Mouse (Mus musculus): ENCODE measurements around the gene Slc30a7. TPM values are rescaled to one million over a fixed set of nuclear protein-coding genes. Genes with fewer than 3 reads are reported as not detected.

Slc30a7 gene
- total RNA-seq, 2 experiments from 2014 or later = 24.9 to 29.3 TPM

GRCm38 (mm10) chr3:116016116-116016515 lies 8.9 kb upstream of the Slc30a7 start:
- Histone ChIP-seq H3K27ac (peak overlapping the region; percentile 89), H3K4me3 (no peak overlapping the region)
- TF ChIP-seq CTCF (conservative IDR thresholded peaks at IDR 0.05) = no peak
- peak; percentile 58 to 64 for DNase-seq (ENCODE audit: low spot score in 2 of 2)

- no peak for DNase-seq (ENCODE audit: low spot score in 2 of 2)
- Histone ChIP-seq H3K4me3 (no peak overlapping the region), H3K27ac (peak overlapping the region; percentile 89; the same call in 1 of the 2 replicates)
- TF ChIP-seq CTCF (conservative IDR thresholded peaks at IDR 0.05) = no peak
Observed at GRCm38 (mm10) chr3:116014901-116015300, 7.7 kb upstream of the Slc30a7 start.

- DNase-seq (ENCODE audit: low spot score in 2 of 2) = no peak
- peak overlapping the region; percentile 97 for H3K27ac ChIP-seq
- peak overlapping the region; percentile 97 for H3K4me3 ChIP-seq
- no peak for TF ChIP-seq CTCF (conservative IDR thresholded peaks at IDR 0.05)
Observed at GRCm38 (mm10) chr3:116009622-116010344, 2.6 kb upstream of the Slc30a7 start.

GRCm38 (mm10) chr3:116007941-116008440 lies 785 bp upstream of the Slc30a7 start:
- peak; percentile 81 to 87 for DNase-seq (ENCODE audit: low spot score in 2 of 2)
- no peak for TF ChIP-seq CTCF (conservative IDR thresholded peaks at IDR 0.05)
- Histone ChIP-seq H3K4me3 (peak overlapping the region; percentile 97), H3K27ac (peak overlapping the region; percentile 97)

GRCm38 (mm10) chr3:116006284-116006977 lies 775 bp downstream of the Slc30a7 start:
- Histone ChIP-seq H3K4me3 (peak overlapping the region; percentile 97), H3K27ac (peak overlapping the region; percentile 97)
- no peak for TF ChIP-seq CTCF (conservative IDR thresholded peaks at IDR 0.05)
- DNase-seq (ENCODE audit: low spot score in 2 of 2) = no peak

GRCm38 (mm10) chr3:115996929-115997328 lies 10.3 kb downstream of the Slc30a7 start:
- Histone ChIP-seq H3K27ac (no peak overlapping the region), H3K4me3 (no peak overlapping the region)
- TF ChIP-seq CTCF (conservative IDR thresholded peaks at IDR 0.05) = no peak
- no peak for DNase-seq (ENCODE audit: low spot score in 2 of 2)

- TF ChIP-seq CTCF (conservative IDR thresholded peaks at IDR 0.05) = no peak
- Histone ChIP-seq H3K4me3 (no peak overlapping the region), H3K27ac (no peak overlapping the region)
- DNase-seq (ENCODE audit: low spot score in 2 of 2) = no peak
Observed at GRCm38 (mm10) chr3:115993025-115993424, 14.2 kb downstream of the Slc30a7 start.

GRCm38 (mm10) chr3:115992588-115992987 lies 14.6 kb downstream of the Slc30a7 start:
- no peak overlapping the region for H3K4me3 ChIP-seq
- no peak for DNase-seq (ENCODE audit: low spot score in 2 of 2)
- no peak overlapping the region for H3K27ac ChIP-seq
- no peak for TF ChIP-seq CTCF (conservative IDR thresholded peaks at IDR 0.05)

GRCm38 (mm10) chr3:115992103-115992502 lies 15.1 kb downstream of the Slc30a7 start:
- DNase-seq (ENCODE audit: low spot score in 2 of 2) = no peak
- no peak overlapping the region for H3K4me3 ChIP-seq
- H3K27ac ChIP-seq = no peak overlapping the region
- no peak for TF ChIP-seq CTCF (conservative IDR thresholded peaks at IDR 0.05)

GRCm38 (mm10) chr3:115985183-115985892 lies 21.9 kb downstream of the Slc30a7 start:
- DNase-seq (ENCODE audit: low spot score in 2 of 2) = no peak
- Histone ChIP-seq H3K27ac (no peak overlapping the region), H3K4me3 (no peak overlapping the region)
- no peak for TF ChIP-seq CTCF (conservative IDR thresholded peaks at IDR 0.05)

GRCm38 (mm10) chr3:115984653-115985052 lies 22.6 kb downstream of the Slc30a7 start:
- H3K27ac ChIP-seq = no peak overlapping the region
- no peak for DNase-seq (ENCODE audit: low spot score in 2 of 2)
- TF ChIP-seq CTCF (conservative IDR thresholded peaks at IDR 0.05) = no peak
- H3K4me3 ChIP-seq = no peak overlapping the region

GRCm38 (mm10) chr3:115983217-115983616 lies 24.0 kb downstream of the Slc30a7 start:
- no peak for DNase-seq (ENCODE audit: low spot score in 2 of 2)
- Histone ChIP-seq H3K4me3 (no peak overlapping the region), H3K27ac (no peak overlapping the region)
- no peak for TF ChIP-seq CTCF (conservative IDR thresholded peaks at IDR 0.05)

- H3K4me3 ChIP-seq = no peak overlapping the region
- no peak overlapping the region for H3K27ac ChIP-seq
- peak; percentile 84 for TF ChIP-seq CTCF (conservative IDR thresholded peaks at IDR 0.05)
- DNase-seq (ENCODE audit: low spot score in 2 of 2) = no peak
Observed at GRCm38 (mm10) chr3:115979000-115979399, 28.2 kb downstream of the Slc30a7 start.
